Mouse (Mus musculus) neural tube, embryonic 14.5 days (tissue): ENCODE data around the gene Calm3. TPM values are rescaled to one million over a fixed set of nuclear protein-coding genes. Genes with fewer than 3 reads are reported as not detected.

Experiments
- ATAC-seq: fragments of 200-750 bp; cut with Nextera tagmentation; 2 replicates; pipeline ENCODE4 v1.8.0; 2017; ENCODE audit warnings: low read depth, mild to moderate bottlenecking, moderate TSS enrichment, moderate library complexity
- H3K27ac ChIP-seq: fragments of 300-500 bp; sonication (generic); 2 replicates; pipeline ENCODE4 v1.5.1; 2014; ENCODE audit warnings: low read depth, mild to moderate bottlenecking, control low read depth, low read length, moderate library complexity, mixed read lengths
- H3K27me3 ChIP-seq: fragments of 300-500 bp; sonication (generic); 2 replicates; pipeline ENCODE4 v1.6.1; 2014; ENCODE audit warnings: low read length; ENCODE audit not compliant: control insufficient read depth, insufficient read depth
- H3K36me3 ChIP-seq: fragments of 300-500 bp; sonication (generic); 2 replicates; pipeline ENCODE4 v1.6.1; 2014; ENCODE audit warnings: low read length, mixed read lengths; ENCODE audit not compliant: control insufficient read depth, insufficient read depth
- H3K4me1 ChIP-seq: fragments of 300-500 bp; sonication (generic); 2 replicates; pipeline ENCODE4 v1.6.1; 2014; ENCODE audit warnings: low read length; ENCODE audit not compliant: control insufficient read depth, insufficient read depth
- H3K4me2 ChIP-seq: fragments of 300-500 bp; sonication (generic); 2 replicates; pipeline ENCODE4 v1.6.1; 2014; ENCODE audit warnings: mild to moderate bottlenecking, low read depth, low read length, control low read depth
- H3K4me3 ChIP-seq: fragments of 300-500 bp; sonication (generic); 2 replicates; pipeline ENCODE4 v1.5.1; 2014; ENCODE audit warnings: low read depth, low read length, control low read depth, mixed read lengths
- H3K9ac ChIP-seq: fragments of 300-500 bp; sonication (generic); replicated peaks from 2 replicates; pipeline ENCODE4 v1.6.1; 2014; ENCODE audit warnings: low read depth, mild to moderate bottlenecking, control low read depth, low read length, mixed read lengths
- H3K9me3 ChIP-seq: fragments of 300-500 bp; sonication (generic); 2 replicates; pipeline ENCODE4 v1.6.1; 2016; ENCODE audit warnings: low read length; ENCODE audit not compliant: control insufficient read depth
- WGBS: fragments of 180-500 bp; shearing (Covaris S2); extraction: QIAGEN DNeasy Blood & Tissue Kit; methylation state at CpG from one replicate; pipeline ENCODE4 v1.1.7; 2014; 5-methylcytosine and 5-hydroxymethylcytosine counted together
- polyA plus RNA-seq: library from polyadenylated mRNA; unstranded; fragments of >200 nt; fragmentation: Nextera tagmentation; extraction: Ambion mirVana; gene quantifications from 2 replicates; pipeline ENCODE4 v1.2.1, GENCODE M21; 2014

The Calm3 gene
- polyA plus RNA-seq, 1 experiment from 2014 or later: 503 TPM

DNA sequence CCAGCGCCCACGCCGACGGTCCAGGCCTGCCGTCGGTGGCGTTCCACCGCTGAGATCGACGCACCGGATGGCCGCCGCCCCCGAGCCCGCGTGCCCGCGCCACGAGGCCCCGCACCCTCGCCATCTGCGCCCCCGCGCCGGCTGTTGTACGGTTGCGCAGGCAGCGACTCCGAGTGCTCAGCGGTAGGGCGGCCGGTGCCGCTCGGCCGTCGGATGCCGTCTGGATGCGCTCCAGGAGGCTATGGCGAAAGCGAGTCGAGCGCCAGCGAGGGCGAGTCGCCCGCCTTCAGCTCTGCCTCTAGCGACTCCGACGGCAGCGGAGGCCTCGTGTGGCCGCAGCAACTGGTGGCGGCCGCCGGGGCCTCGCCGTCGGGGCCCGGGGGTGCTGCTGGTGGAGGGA lies 38.0 kb downstream of the Calm3 start:
- WGBS: 40% methylated on average over 58 of the region's 59 CpGs
- ATAC-seq: no peak
- Histone ChIP-seq H3K27ac (no peak overlapping the region), H3K4me3 (no peak overlapping the region), H3K4me2 (no peak overlapping the region), H3K9ac (no peak overlapping the region), H3K27me3 (peaks cover 16% of the 10 kb centered on the region), H3K4me1 (no peaks in the 10 kb centered on the region), H3K9me3 (no peaks in the 10 kb centered on the region), H3K36me3 (peaks cover 6% of the 10 kb centered on the region; the same call in 1 of the 2 replicates)

DNA sequence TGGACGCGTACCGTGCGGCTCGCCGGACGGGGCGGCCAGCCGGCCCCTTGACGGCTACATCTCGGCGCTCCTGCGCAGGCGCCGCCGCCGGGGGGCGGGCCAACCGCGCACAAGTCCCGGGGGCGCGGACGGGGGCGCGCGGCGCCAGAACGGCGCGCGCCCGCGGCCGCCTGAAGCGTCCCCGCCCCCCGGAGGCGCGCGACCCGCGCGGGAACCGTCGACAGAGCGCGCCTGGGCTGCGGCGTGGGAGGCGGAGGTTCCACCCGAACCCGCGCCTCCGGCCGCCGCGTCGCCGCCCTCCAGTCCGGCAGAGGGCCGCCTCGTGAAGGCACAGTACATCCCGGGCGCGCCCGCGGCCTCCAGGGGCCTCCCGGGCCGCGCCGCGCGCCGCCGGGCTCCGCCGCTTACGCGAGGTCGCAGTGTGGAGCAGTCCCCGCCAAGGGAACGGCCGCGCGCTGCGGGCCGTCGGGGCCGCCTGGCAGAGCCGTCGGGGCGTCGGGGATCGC lies 38.6 kb downstream of the Calm3 start:
- H3K4me1 ChIP-seq: no peaks in the 10 kb centered on the region
- H3K36me3 ChIP-seq: peaks cover 6% of the 10 kb centered on the region; the same call in 1 of the 2 replicates
- H3K9ac ChIP-seq: no peak overlapping the region
- WGBS: 10% methylated on average over 58 of the region's 95 CpGs
- no peaks in the 10 kb centered on the region for H3K9me3 ChIP-seq
- H3K4me3 ChIP-seq: peak overlapping the region; percentile 19; the same call in 1 of the 2 replicates
- H3K27ac ChIP-seq: no peak overlapping the region
- no peak for ATAC-seq
- H3K27me3 ChIP-seq: peaks cover 14% of the 10 kb centered on the region
- H3K4me2 ChIP-seq: peak overlapping the region; percentile 20; the same call in 1 of the 2 replicates

DNA sequence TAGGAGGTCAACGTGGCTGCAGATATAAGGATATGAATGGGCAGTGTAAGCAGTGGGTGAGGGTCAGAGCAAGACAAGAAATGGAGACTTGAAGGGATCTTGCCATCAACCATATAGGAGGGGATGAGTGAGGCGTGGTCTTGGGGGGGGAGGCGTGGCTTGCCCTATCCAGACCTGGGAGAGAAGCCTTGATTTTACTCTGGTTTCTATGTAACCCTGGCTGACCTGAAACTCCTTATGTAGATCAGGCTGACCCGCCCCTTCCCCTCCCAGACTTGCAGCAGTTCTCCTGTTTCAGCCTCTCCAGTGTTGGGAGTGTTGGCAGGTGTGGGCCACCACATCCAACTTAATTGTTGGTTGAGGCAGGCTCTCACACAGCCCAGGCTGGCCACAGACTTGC lies 39.6 kb downstream of the Calm3 start:
- Histone ChIP-seq H3K4me1 (no peaks in the 10 kb centered on the region), H3K4me2 (no peak overlapping the region), H3K9me3 (no peaks in the 10 kb centered on the region), H3K9ac (no peak overlapping the region), H3K27me3 (peaks cover 14% of the 10 kb centered on the region), H3K27ac (no peak overlapping the region), H3K36me3 (peaks cover 6% of the 10 kb centered on the region; the same call in 1 of the 2 replicates), H3K4me3 (no peak overlapping the region)
- no peak for ATAC-seq
- 58% methylated on average over 4 of the region's 4 CpGs for WGBS

DNA sequence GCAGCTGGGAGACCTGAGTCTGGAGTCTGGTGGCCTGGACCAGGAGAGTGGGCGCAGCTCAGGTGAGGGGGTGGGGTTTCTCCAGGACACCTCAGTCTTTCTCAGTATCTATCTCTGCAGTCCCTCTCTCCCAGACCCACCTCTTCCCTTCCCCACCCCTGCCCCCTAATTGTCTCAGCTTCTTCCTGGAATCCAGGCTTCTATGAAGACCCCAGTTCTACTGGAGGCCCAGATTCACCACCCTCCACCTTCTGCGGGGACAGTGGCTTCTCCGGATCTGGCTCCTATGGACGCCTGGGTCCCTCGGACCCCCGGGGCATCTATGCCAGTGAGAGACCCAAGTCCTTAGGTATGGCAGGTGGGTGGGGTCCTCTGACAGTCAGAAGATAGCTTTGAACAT lies 40.8 kb downstream of the Calm3 start:
- Histone ChIP-seq H3K27me3 (peaks cover 14% of the 10 kb centered on the region), H3K9me3 (no peaks in the 10 kb centered on the region), H3K9ac (no peak overlapping the region), H3K27ac (no peak overlapping the region), H3K4me1 (no peaks in the 10 kb centered on the region), H3K4me3 (no peak overlapping the region), H3K4me2 (no peak overlapping the region), H3K36me3 (peaks cover 8% of the 10 kb centered on the region; the same call in 1 of the 2 replicates)
- ATAC-seq: no peak
- 93% methylated on average over 6 of the region's 6 CpGs for WGBS

DNA sequence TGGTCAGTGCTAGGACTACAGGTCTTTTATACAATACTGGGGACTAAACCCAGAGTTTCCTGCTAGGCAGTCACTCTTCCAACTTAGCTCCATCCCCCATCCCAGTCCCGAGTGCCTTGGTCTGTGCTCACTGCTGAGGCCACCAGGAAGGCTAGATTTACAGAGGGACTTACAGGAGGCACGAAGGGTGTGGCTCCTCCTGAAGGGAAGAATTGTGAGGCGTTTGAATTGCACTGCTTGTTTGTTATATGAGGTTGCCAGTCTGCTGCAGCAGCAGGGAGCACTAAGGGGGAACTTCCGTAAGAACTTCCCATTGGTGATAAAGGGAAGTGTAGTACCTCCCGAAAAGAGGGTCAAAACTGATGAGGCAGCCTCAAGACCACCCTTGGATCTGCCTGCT lies 43.3 kb downstream of the Calm3 start:
- Histone ChIP-seq H3K27me3 (peaks cover 14% of the 10 kb centered on the region), H3K4me3 (no peak overlapping the region), H3K4me2 (no peak overlapping the region), H3K27ac (no peak overlapping the region), H3K4me1 (peaks cover 14% of the 10 kb centered on the region), H3K36me3 (peaks cover 8% of the 10 kb centered on the region; the same call in 1 of the 2 replicates), H3K9ac (no peak overlapping the region), H3K9me3 (no peaks in the 10 kb centered on the region)
- WGBS: 13% methylated on average over 5 of the region's 5 CpGs
- no peak for ATAC-seq

DNA sequence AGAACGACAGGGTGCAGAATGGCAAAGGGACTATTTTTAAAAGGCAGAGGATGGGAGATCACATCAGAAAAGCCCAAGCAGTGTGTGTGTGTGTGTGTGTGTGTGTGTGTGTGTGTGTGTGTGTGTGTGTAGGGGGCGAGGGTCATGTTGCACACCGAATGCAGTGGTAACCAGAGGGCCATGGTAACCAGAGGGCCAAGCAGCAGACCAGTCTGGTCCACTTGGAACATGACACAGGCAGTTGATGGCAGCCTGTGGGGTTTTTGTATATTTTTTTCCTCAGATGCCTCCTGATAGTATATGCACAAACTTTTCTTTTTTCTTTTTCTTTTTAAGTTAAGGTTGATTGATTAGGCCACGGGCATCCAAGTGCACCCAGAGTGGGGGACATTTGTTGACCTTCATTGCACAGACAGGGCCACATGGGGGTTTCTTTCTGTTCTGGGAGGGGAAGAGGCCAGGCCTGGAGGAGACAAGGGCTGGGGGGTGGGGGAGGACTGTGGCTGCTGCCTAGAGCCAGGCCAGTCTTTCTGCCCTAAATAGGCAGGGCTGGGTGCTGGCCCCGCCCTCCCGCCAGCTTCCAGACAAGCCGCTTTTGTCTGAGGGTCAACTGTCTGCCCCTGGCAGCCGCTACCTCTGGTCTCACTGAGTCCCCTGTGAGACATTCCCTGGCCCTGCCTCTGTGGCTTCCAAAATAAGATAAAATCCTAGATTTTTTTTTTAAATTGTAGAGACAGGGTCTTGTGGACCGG lies 43.9 kb downstream of the Calm3 start:
- H3K9me3 ChIP-seq: no peaks in the 10 kb centered on the region
- no peak overlapping the region for H3K27ac ChIP-seq
- WGBS: 12% methylated on average over 9 of the region's 9 CpGs
- no peak overlapping the region for H3K4me3 ChIP-seq
- H3K9ac ChIP-seq: no peak overlapping the region
- H3K4me2 ChIP-seq: no peak overlapping the region
- peaks cover 14% of the 10 kb centered on the region for H3K4me1 ChIP-seq
- no peak for ATAC-seq
- H3K36me3 ChIP-seq: peaks cover 3% of the 10 kb centered on the region; the same call in 1 of the 2 replicates
- H3K27me3 ChIP-seq: peaks cover 11% of the 10 kb centered on the region

DNA sequence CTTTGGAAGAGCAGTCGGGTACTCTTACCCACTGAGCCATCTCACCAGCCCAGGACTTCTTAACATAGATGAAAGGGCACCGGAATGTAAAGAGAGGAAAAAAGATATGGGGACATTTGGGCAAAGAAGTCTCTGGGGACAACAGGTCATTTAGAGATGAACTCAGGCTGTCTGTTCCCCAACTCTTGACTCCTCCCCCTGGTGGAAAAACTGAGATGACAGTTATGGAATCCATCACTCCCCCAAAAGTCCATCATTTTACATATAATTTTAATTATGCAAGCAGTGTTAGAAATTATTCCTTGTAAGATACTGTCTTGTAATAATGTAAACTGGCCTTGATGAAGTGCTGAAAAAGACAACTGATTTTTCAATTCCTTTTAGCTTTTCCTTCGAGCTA lies 46.2 kb downstream of the Calm3 start:
- H3K4me1 ChIP-seq: peaks cover 14% of the 10 kb centered on the region
- ATAC-seq: no peak
- 0 out of 2 replicates have a peak, but pooled peaks cover 2% of the 10 kb centered on the region for H3K36me3 ChIP-seq
- H3K27me3 ChIP-seq: no peaks in the 10 kb centered on the region
- no peak overlapping the region for H3K4me2 ChIP-seq
- H3K9me3 ChIP-seq: no peaks in the 10 kb centered on the region
- 95% methylated on average over 3 of the region's 3 CpGs for WGBS
- H3K27ac ChIP-seq: no peak overlapping the region
- H3K9ac ChIP-seq: no peak overlapping the region
- H3K4me3 ChIP-seq: no peak overlapping the region

DNA sequence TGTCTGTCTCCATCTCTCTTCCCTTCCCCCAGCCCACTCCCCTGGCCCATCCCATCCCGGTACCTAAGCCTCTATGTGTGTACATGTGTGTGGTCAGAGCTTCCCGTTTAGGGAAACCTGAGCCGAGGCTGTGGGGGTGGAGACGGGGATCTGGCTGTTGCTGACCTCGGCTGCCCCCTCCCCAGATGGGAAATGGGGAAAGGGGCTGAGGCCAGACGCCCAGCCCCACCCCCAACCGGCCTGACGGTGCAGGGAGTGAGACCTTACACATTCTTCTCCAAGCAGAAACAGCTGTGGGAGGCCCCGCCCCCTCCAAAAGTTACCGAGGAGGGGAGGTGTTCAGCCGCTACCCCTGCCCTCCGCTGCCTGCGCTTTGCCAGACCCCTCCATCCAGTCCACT lies 47.3 kb downstream of the Calm3 start:
- H3K4me2 ChIP-seq: peak overlapping the region; percentile 81
- H3K4me1 ChIP-seq: peaks cover 14% of the 10 kb centered on the region
- H3K27ac ChIP-seq: no peak overlapping the region
- H3K27me3 ChIP-seq: no peaks in the 10 kb centered on the region
- peaks cover 2% of the 10 kb centered on the region for H3K36me3 ChIP-seq
- ATAC-seq: no peak
- peak overlapping the region; percentile 70 for H3K4me3 ChIP-seq
- WGBS: 9% methylated on average over 12 of the region's 13 CpGs
- no peaks in the 10 kb centered on the region for H3K9me3 ChIP-seq
- peak overlapping the region; percentile 81 for H3K9ac ChIP-seq

DNA sequence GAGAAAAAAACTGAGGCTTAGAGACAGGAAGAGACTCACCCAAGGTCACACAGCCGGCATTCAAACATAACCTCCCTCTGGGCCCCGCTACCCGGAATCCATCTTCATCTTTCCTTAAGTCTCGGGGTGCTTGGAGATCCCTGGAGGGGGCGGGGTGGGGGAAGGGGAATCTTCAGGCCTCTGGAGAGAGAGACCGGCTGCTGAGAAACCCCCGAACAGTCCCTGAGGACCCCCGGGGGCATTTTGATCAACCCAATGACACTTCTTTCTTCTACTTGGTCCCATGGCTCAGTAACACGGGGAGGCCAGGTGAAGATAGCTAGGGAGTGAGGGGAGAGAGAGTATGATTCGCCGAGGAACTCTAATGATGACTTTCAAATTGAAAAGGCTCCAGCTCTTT lies 47.9 kb downstream of the Calm3 start:
- 8% methylated on average over 11 of the region's 11 CpGs for WGBS
- no peak for ATAC-seq
- H3K27ac ChIP-seq: no peak overlapping the region
- H3K27me3 ChIP-seq: no peaks in the 10 kb centered on the region
- peaks cover 2% of the 10 kb centered on the region for H3K36me3 ChIP-seq
- H3K9ac ChIP-seq: peak overlapping the region; percentile 81
- H3K4me2 ChIP-seq: peak overlapping the region; percentile 81
- H3K4me1 ChIP-seq: peaks cover 14% of the 10 kb centered on the region
- no peaks in the 10 kb centered on the region for H3K9me3 ChIP-seq
- peak overlapping the region; percentile 70 for H3K4me3 ChIP-seq
